Mouse (Mus musculus) limb, embryonic 12.5 days (tissue): ENCODE results near the gene Chd5. TPM values are rescaled to one million over a fixed set of nuclear protein-coding genes. Genes with fewer than 3 reads are reported as not detected.

Experiments
- polyA plus RNA-seq: library from polyadenylated mRNA; unstranded; fragments of >200 nt; fragmentation: Nextera tagmentation; extraction: Ambion mirVana; gene quantifications from 2 replicates; pipeline ENCODE4 v1.2.1, GENCODE M21; 2016

Chd5 gene
- polyA plus RNA-seq, 1 experiment from 2014 or later: 0.08 TPM

Other genes starting within 250 kb of the Chd5 start
- 0.96 and 1.9 TPM in 2 replicates for gene Tnfrsf25, start 222.7 kb upstream of the Chd5 start, polyA plus RNA-seq
- 1.9 and 2.3 TPM in 2 replicates for gene Espn, start 186.3 kb upstream of the Chd5 start, polyA plus RNA-seq
- gene Hes2, start 179.8 kb upstream of the Chd5 start, polyA plus RNA-seq: not detected in 2 replicates
- 37.6 and 40.2 TPM in 2 replicates for gene Acot7, start 160.5 kb upstream of the Chd5 start, polyA plus RNA-seq
- 6.4 and 7.2 TPM in 2 replicates for gene Gpr153, start 64.4 kb upstream of the Chd5 start, polyA plus RNA-seq
- not detected in 2 replicates for gene Hes3, start 47.0 kb upstream of the Chd5 start, polyA plus RNA-seq
- gene Icmt, start 41.4 kb upstream of the Chd5 start, polyA plus RNA-seq: 29.3 and 33.2 TPM in 2 replicates
- 0.47 and 0.68 TPM in 2 replicates for gene Rnf207, start 19.7 kb upstream of the Chd5 start, polyA plus RNA-seq
- gene Rpl22, start 12.9 kb upstream of the Chd5 start, polyA plus RNA-seq: 405 and 448 TPM in 2 replicates
- gene Nphp4, start 138.1 kb downstream of the Chd5 start, polyA plus RNA-seq: 3.6 and 4.3 TPM in 2 replicates
- 7.9 and 9.3 TPM in 2 replicates for gene Kcnab2, start 139.2 kb downstream of the Chd5 start, polyA plus RNA-seq